Mouse (Mus musculus): Measurements from ENCODE around the gene Strip1. TPM values are rescaled to one million over a fixed set of nuclear protein-coding genes. Genes with fewer than 3 reads are reported as not detected.

Strip1 gene
- total RNA-seq, 4 experiments from 2014 or later: 52.3 to 62.6 (median 55.1) TPM

- no peak for DNase-seq (ENCODE audit: low spot score in 2 of 2)
Observed at GRCm38 (mm10) chr3:107594662-107595263, 36.7 kb downstream of the Strip1 start, which contains the start of gene Alx3. Gene Alx3, plus strand, starts transcription at chr3:107595031.

GRCm38 (mm10) chr3:107593632-107594031, 37.9 kb downstream of the Strip1 start:
- DNase-seq (ENCODE audit: low spot score in 2 of 2): no peak

GRCm38 (mm10) chr3:107591612-107592011, 39.9 kb downstream of the Strip1 start:
- no peak for DNase-seq (ENCODE audit: low spot score in 2 of 2)

- no peak for DNase-seq (ENCODE audit: low spot score in 2 of 2)
Observed at GRCm38 (mm10) chr3:107586504-107586903, 45.0 kb downstream of the Strip1 start.

- no peak for DNase-seq (ENCODE audit: low spot score in 2 of 2)
Observed at GRCm38 (mm10) chr3:107583893-107584292, 47.6 kb downstream of the Strip1 start.

GRCm38 (mm10) chr3:107582875-107583767, 48.4 kb downstream of the Strip1 start:
- DNase-seq (ENCODE audit: low spot score in 2 of 2): no peak

- no peak for DNase-seq (ENCODE audit: low spot score in 2 of 2)
Observed at GRCm38 (mm10) chr3:107582130-107582874, 49.2 kb downstream of the Strip1 start.

- no peak for DNase-seq (ENCODE audit: low spot score in 2 of 2)
Observed at GRCm38 (mm10) chr3:107581103-107582010, 50.1 kb downstream of the Strip1 start.

GRCm38 (mm10) chr3:107579466-107579865, 52.0 kb downstream of the Strip1 start:
- peak in 1 of 2 experiments; percentile 57 for DNase-seq (ENCODE audit: low spot score in 2 of 2)

GRCm38 (mm10) chr3:107577810-107578390, 53.6 kb downstream of the Strip1 start:
- no peak for DNase-seq (ENCODE audit: low spot score in 2 of 2)

GRCm38 (mm10) chr3:107576807-107577206, 54.7 kb downstream of the Strip1 start:
- DNase-seq (ENCODE audit: low spot score in 2 of 2): no peak

- no peak for DNase-seq (ENCODE audit: low spot score in 2 of 2)
Observed at GRCm38 (mm10) chr3:107571205-107571604, 60.3 kb downstream of the Strip1 start.

- DNase-seq (ENCODE audit: low spot score in 2 of 2): no peak
Observed at GRCm38 (mm10) chr3:107568721-107569120, 62.8 kb downstream of the Strip1 start.

- DNase-seq (ENCODE audit: low spot score in 2 of 2): no peak
Observed at GRCm38 (mm10) chr3:107567766-107568165, 63.7 kb downstream of the Strip1 start.

GRCm38 (mm10) chr3:107565331-107565730, 66.2 kb downstream of the Strip1 start:
- no peak for DNase-seq (ENCODE audit: low spot score in 2 of 2)

GRCm38 (mm10) chr3:107563880-107564279, 67.6 kb downstream of the Strip1 start:
- DNase-seq (ENCODE audit: low spot score in 2 of 2): no peak

GRCm38 (mm10) chr3:107562591-107562990, 68.9 kb downstream of the Strip1 start:
- DNase-seq (ENCODE audit: low spot score in 2 of 2): no peak

Measured in left cerebral cortex, adult 8-10 months (tissue).